Mouse (Mus musculus): ENCODE measurements around the gene Csnk1g1.
A peak's percentile ranks its signal among the peaks of the same experiment; 100 is the strongest.

Csnk1g1 gene

DNA sequence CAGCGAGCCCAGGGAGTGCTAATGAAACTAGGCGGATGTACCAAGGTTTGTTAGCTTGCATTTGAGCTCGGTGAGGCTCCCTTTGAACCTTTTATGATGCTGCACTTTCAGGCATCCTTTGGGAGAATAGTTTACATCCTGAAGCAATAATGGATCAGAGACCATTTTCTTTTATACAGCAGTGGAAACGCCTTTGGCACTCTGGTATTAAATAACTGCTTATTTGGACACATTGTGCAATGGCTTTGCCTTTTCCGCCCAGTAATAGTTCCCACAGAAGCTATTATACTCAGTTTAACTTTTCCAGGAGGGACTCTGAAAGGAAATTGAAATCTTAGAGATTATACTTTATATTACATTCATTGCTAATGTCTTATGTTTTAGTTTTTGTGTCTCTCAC, 90.2 kb downstream of the Csnk1g1 start:
- no peak for DNase-seq

DNA sequence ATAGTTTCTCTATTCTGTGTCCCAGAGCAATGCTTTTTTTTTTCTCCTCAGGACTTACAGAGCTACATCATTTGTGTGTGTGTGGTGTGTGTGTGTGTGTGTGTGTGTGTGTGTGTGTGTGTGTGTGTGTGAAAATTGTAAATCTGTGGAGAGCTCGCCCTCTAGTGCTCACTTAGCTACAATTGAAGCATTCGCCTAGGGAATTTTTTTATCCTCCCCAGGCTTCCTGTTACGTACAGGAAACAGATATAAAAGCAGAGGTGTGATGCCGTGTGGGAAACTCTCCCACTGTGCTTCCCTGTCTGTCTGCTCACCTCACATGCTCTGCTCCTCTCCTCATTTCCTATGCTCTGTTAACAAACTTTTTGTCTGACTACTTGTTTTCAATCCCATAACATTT, 95.7 kb downstream of the Csnk1g1 start:
- DNase-seq: peak; percentile 64 to 77

DNA sequence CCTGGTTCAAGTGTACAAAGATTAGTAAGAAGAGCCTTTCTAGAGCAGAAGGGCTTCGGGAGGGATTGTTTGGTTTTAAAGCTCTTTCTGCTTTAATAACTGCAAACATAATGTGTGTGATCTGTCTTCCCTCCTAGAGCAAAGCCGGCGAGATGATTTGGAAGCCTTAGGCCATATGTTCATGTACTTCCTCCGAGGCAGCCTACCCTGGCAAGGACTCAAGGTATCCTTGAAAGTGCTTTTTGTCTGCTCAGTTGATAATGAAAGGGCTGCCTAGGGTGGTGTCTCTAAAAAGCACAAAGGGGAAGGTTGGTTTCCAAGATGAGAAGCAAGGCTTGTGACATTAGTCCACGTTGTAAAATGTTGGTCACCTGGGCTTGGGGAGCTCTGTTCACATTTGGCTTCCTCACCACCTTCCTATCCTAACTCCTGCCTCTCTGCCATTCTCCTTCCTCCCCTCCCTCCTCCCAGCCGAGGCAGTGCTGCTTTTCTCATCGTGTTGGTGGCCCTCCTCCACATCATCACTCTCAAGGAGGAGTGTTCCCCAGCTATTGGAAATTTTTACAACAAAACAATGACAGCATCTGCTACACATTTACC, 99.0 kb downstream of the Csnk1g1 start:
- DNase-seq: peak; percentile 8 to 34

DNA sequence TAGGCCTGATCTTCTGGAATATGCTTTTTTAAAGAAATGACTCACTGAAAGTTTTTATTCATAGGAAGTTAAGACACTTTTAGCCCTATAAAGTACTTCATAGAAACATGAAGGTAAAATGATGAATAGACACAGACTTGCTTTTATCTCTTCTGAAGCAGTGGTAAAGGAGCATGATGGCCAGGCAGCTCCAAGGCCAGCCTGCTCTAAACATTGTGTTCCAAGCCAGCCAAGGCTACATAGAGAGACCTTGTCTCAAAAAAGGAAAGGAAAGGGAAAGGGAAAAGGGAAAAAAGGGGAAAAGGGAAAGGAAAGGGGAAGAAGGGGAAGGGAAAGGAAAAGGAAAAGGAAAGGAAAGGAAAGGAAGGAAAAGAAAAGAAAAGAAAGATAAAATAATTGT, 111.9 kb downstream of the Csnk1g1 start:
- no peak for DNase-seq

DNA sequence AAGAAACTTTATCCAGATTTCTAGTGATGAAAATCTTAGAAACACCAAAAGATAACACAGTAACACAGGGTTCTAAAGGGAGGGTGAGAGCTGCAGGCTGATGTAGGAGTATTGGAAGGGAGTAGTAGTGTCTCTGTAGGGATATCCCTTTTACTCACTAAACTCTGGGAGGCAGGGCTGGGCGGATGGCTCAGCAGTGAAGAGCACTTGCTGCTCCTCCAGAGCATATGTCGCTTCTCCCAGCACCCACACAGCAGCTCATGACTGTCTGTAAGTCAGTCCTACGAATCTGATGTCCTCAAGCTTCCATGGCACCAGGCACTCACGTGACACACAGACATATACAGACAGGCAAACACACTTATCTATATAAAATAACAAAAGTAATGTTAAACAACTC, 129.4 kb downstream of the Csnk1g1 start:
- DNase-seq: no peak

DNA sequence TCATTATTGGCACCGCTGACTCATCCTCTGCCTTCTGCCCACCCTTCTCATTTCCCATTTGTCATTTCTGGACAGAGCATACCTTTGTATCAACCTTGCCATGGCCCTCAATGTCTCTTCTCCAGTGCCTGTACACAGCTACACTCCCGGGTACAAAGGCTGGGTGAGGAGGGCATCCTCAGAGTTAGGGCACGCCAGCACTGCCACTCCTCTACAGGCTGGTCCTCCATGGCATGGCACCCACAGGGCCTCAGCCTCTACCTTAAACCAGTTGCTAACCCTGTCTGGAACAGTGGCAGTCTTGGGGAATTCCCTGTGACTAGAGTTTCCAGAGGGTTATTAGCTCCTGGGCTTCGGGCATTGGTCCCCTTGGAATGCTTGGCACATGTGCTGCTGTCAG, 129.9 kb downstream of the Csnk1g1 start:
- no peak for DNase-seq

DNA sequence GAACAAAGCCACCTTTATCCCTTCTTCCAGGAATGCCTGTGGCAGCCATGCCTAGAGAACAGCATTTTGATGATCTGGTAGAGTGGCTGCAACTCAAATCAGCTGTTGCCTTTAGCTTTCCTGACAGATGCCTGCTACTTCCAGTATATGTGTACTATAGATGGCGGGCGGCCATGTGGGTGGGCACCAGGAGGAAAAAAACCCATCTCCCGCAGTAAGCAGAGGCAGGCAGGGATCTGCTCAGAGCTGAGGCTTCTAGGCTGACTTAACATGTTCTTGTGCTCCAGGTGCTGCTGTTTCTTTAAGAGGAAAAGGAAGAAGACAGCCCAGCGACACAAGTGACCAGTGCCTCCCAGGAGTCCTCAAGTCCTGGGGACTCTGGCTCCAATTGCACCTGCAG, 130.6 kb downstream of the Csnk1g1 start:
- DNase-seq: no peak

DNA sequence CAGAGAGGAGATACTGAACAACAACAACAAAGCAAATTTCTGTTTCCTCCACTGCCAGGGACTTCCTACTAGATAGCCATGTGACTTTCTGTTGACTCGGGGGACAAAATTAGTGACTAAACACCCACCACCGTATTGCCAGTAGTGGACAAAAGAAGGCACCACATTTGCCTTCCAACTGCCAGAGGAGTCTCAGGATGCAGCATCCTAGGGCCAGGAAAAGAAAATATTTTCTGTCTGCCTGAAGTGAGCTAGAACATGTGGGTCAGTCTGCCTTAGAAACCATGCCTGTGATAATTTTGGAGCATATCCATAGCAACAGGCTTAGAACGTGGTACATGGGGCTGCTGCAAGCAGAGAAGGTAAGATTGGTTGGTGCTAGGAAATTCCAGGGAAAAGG, 132.1 kb downstream of the Csnk1g1 start:
- no peak for DNase-seq

DNA sequence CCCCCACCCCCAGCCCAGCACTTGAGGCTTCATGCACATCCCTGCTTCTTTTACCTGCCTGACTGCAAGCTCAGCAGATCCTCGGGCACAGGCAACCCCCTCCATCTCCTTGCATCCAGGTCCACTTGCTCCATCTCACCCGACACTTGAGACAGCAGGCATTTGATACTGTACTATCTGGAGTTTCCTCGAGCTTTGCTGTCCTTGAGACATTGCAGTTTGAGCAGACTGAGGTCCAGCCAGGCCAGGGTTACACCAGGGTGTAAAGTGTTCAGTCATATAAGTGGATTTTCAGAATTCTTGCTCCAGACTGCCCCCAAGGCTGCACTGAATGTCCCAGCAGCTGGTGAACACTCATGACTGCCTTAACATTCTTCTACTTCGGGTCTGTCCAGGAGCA, 133.6 kb downstream of the Csnk1g1 start:
- DNase-seq: no peak

DNA sequence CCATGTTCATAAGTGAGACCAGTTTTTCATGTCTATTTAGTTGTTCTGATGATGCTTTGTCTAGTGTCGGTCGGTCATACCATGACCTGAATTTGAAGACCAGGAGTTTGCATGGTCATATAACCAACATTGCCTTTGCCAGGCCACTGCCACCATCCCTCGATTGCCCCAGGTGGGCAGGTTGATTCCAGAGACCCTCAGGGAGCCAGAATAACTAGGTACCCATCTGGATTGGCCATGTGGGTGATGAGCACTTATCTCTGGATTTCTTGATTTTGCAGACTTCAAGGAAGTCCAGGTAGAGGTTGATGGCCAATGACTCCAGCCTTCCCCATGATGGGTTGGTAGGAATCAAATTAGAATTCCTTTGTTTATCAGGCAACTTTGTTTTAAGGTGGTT, 134.5 kb downstream of the Csnk1g1 start:
- DNase-seq: no peak

DNA sequence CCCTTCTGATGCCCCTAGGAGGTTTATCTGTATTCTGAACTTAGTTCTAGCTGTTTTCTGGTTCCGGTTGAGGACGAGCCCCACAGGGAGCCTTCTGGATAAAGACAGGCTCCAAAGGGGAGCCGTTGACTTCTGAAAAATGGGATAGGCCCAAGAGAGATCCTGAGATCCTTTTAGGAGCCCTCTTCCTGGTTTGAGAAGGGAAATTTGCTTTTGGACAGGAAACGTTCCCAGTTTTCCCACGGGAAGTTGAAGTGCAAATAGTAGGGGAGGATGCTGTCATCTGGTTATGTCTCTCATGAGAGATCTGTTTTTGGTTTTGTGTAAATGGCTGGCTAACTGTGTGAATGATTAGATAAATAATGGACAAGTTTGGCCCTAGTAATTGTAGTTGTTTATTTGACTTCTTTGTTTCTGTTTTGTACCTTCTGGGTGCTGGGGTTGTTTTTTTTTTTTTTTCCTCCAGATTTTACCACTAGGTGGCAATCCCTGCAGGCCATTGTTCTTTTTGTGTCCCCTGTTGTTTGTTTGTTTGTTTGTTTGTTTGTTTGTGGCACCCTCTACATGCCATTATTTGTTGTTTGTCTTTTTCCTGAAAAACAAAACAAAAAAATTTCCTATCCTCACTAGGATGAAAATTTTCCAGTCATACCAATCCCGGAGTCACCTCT, 141.3 kb downstream of the Csnk1g1 start:
- no peak for DNase-seq

DNA sequence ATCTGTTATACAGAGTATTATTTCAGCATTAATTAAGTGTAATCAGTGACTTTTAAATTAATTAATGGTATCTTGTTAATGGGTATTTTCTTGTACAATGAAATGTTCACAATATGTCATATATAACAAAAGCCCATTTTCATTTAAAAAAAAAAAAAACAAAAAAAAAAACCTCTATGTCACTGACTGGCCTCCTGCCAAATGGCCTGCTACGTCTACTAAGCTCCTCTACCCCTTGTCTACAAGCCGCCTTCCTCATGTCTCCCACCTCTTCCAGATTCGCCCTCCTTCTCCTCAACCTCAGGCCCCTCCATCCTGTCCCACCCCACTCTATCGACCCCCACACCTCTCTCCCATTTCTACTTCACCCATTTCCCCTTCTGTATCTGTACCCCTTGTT, 142.8 kb downstream of the Csnk1g1 start:
- DNase-seq: no peak

DNA sequence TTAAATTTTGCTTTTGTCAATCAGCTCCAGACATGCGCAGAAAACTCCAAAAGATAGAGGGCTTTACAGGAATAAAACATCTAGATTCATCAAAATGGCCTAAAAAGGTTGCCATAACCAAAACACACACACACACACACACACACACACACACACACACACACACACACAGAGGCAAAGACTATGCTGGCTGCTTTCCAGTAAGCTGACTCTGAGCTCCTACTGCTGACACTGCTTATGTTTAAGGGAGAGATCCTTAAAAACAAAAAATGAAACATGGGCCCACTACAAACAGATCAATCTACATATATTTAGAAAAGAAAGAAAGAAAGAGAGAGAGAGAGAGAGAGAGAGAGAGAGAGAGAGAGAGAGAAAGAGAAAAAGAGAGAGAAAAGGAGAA, 144.0 kb downstream of the Csnk1g1 start:
- no peak for DNase-seq

DNA sequence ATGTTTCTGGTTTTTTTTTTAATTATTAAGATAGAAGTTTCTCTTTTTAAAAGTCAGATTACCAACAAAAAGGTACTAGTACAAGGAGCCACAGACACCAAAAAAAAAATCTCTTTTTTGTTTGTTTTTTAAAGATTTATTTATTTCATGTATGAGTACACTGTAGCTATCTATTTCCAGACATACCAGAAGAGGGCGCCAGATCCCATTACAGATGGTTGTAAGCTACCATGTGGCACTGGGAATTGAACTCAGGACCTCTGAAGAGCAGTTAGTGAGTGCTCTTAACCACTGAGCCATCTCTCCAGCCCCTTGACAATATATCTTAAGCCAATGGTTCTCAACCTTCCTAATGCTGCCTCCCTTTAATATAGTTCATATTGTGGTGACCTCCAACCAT, 144.9 kb downstream of the Csnk1g1 start:
- no peak for DNase-seq

DNA sequence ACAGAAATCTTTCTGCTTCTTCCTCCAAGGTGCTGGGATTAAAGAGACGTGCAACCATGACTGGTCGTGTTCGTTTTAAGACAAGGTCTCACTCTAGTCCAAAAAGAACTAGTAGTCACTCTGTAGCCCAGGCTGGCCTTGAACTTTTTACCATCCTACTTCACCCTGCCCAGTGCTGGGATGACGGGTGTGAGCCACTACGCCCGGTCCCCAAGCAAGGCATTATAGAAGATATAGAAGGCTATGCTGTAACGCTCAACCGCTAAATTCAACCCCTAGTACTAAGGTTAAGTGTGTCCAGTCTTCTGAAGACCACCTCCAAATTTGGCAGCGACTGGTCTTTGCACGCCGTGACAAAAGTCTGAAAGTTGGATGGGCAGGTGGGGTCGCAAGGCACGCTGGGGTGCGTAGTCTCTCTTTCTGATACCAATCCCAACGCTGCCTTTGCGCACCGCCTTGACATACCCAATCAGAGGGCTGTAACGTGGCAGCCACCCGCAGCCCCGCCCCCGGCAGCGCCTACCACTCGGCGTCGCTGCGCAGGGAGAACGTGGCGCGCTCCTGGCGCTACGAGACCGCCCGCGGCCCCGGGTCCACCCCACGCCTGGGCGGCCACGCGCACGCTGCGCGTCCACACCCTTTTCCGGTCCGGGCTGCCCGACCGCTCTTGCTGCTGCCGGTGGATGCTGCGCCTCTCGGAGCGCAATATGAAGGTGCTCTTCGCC, 151.0 kb downstream of the Csnk1g1 start, which contains the start of gene Ppib:
Gene Ppib, plus strand, starts transcription at position 640 of the 725 bp plus-strand sequence.
- peak; percentile 98 to 99 for DNase-seq

DNA sequence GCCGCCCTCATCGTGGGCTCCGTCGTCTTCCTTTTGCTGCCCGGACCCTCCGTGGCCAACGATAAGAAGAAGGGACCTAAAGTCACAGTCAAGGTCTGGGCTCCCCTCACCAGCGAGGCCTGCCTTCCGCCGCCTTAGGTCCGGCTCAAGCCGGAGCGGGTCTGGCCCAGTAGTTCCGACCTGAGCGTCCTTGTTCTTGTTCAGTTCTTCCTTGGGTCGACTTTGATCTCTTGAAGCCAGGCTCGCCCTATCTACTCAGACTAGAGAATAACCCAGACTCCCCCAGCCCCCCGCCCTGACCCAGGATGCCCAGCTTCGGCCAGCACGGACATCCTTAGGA, 151.6 kb downstream of the Csnk1g1 start:
- no peak for DNase-seq

DNA sequence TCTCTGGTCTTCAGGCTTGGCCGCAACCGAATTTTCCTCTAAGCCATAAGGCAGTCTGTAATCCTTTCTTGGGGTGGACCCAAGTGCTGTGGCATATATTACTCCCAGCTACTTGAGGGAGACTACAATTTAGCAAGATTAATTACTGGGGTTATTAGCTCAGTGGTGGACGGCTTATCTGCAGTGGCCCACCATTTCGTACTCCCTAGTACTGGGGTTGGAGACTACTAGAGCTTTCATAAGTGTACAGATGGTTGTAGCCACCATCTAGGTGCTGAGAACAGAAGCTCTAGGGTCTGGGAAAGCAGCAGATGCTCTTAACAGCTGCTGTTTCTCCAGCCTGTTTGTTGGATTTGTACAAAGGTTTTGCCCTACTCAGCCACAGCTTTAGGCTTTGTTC, 152.3 kb downstream of the Csnk1g1 start:
- peak; percentile 29 to 30 for DNase-seq

DNA sequence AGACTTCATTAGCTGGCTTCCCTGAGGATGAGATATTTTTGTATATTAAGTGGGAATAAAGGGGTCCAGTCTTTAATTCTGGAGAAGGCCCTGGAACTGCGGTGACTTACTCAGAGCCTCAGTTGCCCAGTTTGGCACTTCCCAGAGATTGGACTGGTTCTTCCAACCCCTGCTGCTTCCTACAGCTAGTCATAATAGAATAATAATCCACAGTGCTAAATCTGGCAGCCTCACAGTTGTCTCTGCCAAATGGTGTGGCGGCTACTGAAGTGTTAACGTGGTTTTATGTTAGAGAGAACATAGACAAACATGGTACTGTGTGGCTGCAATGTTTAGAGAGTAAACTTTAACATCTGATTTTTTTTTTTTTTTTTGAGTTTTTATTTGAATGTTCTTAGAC, 152.9 kb downstream of the Csnk1g1 start:
- DNase-seq: peak; percentile 46 to 47

DNA sequence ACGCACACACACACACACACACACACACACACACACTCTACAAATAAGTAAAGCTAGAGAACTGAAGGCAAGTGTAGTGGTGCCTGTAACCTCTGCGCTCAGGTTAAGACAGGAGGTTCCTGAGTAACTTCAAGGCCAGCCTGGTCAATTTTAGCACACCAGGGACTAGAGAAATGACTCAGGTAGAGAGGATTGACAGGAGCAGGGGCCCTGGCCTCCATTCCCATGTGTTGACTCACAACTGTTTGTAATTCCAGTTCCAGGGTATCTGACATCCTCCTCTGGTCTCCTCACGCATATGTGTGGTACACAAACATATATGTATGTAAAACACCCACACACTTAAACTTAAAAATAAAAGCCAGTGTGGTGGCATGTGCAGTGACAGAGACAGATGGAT, 154.7 kb downstream of the Csnk1g1 start:
- DNase-seq: no peak

DNA sequence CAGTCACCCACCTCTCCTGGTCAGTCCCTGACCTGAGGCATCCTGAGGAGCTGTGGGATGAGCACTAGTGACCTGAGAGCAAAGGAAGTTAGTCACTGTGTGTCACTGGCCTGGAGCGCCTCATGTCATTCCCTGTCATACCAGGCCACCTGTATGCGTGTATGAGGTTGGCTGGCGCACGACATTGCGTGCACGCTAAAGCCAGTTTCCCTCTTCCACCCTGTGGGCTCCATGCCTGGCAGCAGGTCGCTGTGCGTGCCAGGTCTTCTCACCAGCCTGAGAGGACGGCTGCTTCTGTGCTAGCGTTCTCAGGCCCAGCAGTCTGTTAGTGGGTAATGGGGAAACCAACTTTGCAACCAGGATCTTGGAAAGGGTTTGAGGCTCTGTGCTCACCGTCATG, 155.6 kb downstream of the Csnk1g1 start:
- DNase-seq: peak; percentile 58 to 70

DNA sequence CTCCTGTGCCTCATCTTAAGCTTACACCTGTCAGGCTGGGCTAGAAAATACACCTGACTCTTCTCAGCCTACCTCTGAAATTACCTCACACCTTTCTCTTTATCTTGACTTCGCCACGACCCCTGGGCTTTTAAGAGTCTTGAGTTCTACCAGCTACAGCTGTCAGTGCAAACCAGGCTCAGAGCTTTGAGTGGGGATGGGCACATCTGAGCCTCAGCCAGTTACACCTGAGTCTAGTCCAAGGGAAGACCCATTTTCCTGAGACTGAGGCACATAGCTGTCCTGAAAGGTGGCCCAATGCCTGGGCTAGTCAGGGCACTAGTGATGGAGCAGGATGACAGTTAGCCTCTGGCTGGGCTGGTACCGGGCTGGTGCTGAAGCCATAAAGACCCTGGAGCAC, 158.1 kb downstream of the Csnk1g1 start:
- DNase-seq: no peak

DNA sequence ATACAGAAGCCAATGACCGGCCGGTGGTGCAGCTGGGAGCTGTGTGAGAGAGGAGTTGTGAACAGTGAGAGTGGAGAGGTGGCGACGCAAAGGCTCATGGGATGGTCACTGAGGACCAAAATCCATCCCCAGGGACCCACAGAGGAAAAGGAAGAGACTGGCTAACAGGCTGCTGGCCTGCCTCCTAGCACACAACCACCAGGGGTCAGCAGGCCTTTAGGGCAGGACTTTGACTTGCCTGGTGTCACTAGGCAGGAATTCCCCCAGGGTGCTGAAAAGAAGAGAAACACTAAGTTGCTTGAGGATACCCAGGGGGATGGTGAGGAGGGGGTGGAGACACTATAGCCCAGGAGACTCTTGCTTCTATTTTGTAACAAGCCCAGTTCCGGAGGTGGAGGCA, 158.8 kb downstream of the Csnk1g1 start:
- DNase-seq: peak; percentile 30 to 59

DNA sequence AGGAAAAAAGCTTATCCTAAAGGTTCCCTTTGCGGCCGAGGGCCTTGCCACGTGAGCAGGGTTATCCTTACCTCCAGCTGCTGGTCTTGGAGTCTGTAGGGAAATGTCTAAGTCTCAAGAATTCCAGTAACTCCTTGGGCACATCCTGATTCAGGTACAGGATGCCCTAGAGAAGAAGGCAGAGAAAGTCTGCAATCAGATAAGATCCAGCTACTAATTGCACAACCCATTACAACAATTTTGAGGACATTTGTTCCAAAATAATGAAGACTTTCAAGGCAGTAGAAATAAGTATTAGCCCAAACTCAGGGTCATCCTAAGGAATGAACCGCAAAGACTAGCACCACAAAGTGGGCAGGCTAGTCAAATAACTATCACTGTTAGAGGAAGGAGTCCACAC, 159.3 kb downstream of the Csnk1g1 start:
- no peak for DNase-seq

DNA sequence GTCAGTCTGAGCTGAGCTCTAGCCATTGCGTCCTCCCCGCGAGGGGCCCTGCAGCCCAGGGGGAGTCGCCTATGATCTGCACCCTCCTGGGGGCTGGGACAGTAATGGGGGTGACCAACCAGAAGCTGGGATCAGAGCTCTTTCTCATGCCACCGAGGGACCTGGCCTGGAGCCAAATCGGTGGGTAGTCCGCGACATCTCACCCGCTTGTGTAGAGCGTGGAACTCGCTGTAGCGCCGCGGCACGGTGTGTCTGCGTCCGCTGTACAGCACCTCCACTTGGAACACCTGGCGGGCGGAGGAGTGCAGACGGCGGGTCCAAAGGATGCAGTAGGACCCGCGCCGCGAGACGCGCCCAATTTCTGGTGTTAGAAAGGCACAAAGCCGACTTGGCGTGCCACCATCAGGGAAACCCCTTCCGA, 160.3 kb downstream of the Csnk1g1 start:
- peak; percentile 65 to 76 for DNase-seq
